Mouse (Mus musculus): ENCODE results near the gene Rapgef1. TPM values are rescaled to one million over a fixed set of nuclear protein-coding genes. Genes with fewer than 3 reads are reported as not detected.
A peak's percentile ranks its signal among the peaks of the same experiment; 100 is the strongest.

Gene Rapgef1
- polyA plus RNA-seq, 1 experiment from 2014 or later = 5.5 TPM

GRCm38 (mm10) chr2:29663260-29663877 lies 43.8 kb downstream of the Rapgef1 start:
- no peaks in the 10 kb centered on the region for H3K9me3 ChIP-seq (replicated peaks)
- no peaks in the 10 kb centered on the region for H3K27me3 ChIP-seq
- no peak overlapping the region for H3K4me3 ChIP-seq (replicated peaks)
- H3K4me1 ChIP-seq (replicated peaks) = peaks cover 67% of the 10 kb centered on the region
- no peaks in the 10 kb centered on the region for H3K36me3 ChIP-seq (replicated peaks)
- ATAC-seq (ENCODE audit: insufficient read depth) = no peak
- 33% methylated on average over 4 of the region's 4 CpGs for WGBS (ENCODE audit: insufficient replicate concordance)
- no peak overlapping the region for H3K9ac ChIP-seq
- no peak overlapping the region for H3K27ac ChIP-seq (replicated peaks)
- H3K4me2 ChIP-seq = no peak overlapping the region

GRCm38 (mm10) chr2:29665421-29665820 lies 45.9 kb downstream of the Rapgef1 start:
- WGBS (ENCODE audit: insufficient replicate concordance) = 75% methylated on average over 5 of the region's 5 CpGs
- Histone ChIP-seq H3K27ac (replicated peaks) (no peak overlapping the region), H3K4me2 (no peak overlapping the region), H3K4me3 (replicated peaks) (no peak overlapping the region), H3K27me3 (no peaks in the 10 kb centered on the region), H3K4me1 (replicated peaks) (peaks cover 83% of the 10 kb centered on the region), H3K9ac (no peak overlapping the region), H3K9me3 (replicated peaks) (no peaks in the 10 kb centered on the region), H3K36me3 (replicated peaks) (no peaks in the 10 kb centered on the region)
- no peak for ATAC-seq (ENCODE audit: insufficient read depth)

- H3K4me2 ChIP-seq = peak overlapping the region; percentile 10; the same call in 1 of the 2 replicates
- ATAC-seq (ENCODE audit: insufficient read depth) = no peak; the same call in 1 of the 2 replicates
- H3K27ac ChIP-seq (replicated peaks) = no peak overlapping the region
- no peak overlapping the region for H3K9ac ChIP-seq
- H3K9me3 ChIP-seq (replicated peaks) = no peaks in the 10 kb centered on the region
- no peaks in the 10 kb centered on the region for H3K27me3 ChIP-seq
- 29% methylated on average over 7 of the region's 7 CpGs for WGBS (ENCODE audit: insufficient replicate concordance)
- H3K4me3 ChIP-seq (replicated peaks) = no peak overlapping the region
- H3K36me3 ChIP-seq (replicated peaks) = no peaks in the 10 kb centered on the region
- H3K4me1 ChIP-seq (replicated peaks) = peaks cover 88% of the 10 kb centered on the region
Measured at GRCm38 (mm10) chr2:29666589-29666988, 47.1 kb downstream of the Rapgef1 start.

DNA sequence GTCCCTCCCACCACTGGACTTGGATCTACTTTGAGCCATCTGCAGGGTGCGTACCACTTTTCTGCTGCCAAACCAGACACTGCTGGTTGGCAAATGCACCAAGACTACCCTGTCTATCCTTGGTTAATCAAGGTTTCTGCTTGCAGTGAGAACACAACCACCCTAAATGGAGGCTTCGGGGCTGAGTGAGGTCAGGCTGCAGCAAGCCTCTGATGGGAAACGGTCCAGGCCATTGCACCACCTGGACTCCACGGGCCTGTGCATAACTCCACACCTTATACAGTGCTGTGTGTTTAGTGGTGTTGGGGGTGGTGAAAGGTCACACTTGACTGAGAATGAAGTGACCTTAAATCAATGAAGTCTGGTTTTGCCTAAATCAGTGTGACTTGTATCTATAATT lies 47.6 kb downstream of the Rapgef1 start:
- ATAC-seq (ENCODE audit: insufficient read depth) = peak; percentile 47; the same call in 1 of the 2 replicates
- WGBS (ENCODE audit: insufficient replicate concordance) = 74% methylated on average over 4 of the region's 4 CpGs
- Histone ChIP-seq H3K27me3 (no peaks in the 10 kb centered on the region), H3K27ac (replicated peaks) (no peak overlapping the region), H3K4me2 (no peak overlapping the region), H3K4me3 (replicated peaks) (no peak overlapping the region), H3K36me3 (replicated peaks) (no peaks in the 10 kb centered on the region), H3K9ac (no peak overlapping the region), H3K4me1 (replicated peaks) (peaks cover 87% of the 10 kb centered on the region), H3K9me3 (replicated peaks) (no peaks in the 10 kb centered on the region)

GRCm38 (mm10) chr2:29668011-29668691 lies 48.6 kb downstream of the Rapgef1 start:
- Histone ChIP-seq H3K27ac (replicated peaks) (no peak overlapping the region), H3K36me3 (replicated peaks) (no peaks in the 10 kb centered on the region), H3K9me3 (replicated peaks) (no peaks in the 10 kb centered on the region), H3K9ac (no peak overlapping the region), H3K4me2 (no peak overlapping the region), H3K27me3 (no peaks in the 10 kb centered on the region), H3K4me1 (replicated peaks) (peaks cover 89% of the 10 kb centered on the region), H3K4me3 (replicated peaks) (no peak overlapping the region)
- ATAC-seq (ENCODE audit: insufficient read depth) = no peak
- 83% methylated on average over 7 of the region's 7 CpGs for WGBS (ENCODE audit: insufficient replicate concordance)

DNA sequence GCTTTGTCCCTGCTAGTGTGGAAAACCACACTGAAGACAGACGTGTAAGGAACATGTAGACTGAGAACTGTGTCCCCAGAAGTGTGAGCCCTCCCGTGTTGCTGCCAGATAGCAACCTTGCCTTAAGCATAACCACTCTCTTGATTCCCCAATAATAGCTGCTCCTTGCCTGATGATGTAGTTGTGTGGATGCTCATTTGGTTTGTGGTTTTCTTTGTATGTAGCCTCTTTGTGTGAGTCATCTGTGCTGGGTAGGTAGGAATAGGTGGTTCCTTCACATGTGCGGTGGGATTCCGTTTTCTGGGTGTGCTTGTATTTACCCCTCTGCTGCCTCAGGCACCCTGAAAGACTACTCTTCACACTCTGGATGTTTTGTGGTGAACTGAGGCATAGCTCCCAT lies 49.4 kb downstream of the Rapgef1 start:
- Histone ChIP-seq H3K4me2 (no peak overlapping the region), H3K27me3 (no peaks in the 10 kb centered on the region), H3K4me3 (replicated peaks) (no peak overlapping the region), H3K27ac (replicated peaks) (no peak overlapping the region), H3K36me3 (replicated peaks) (no peaks in the 10 kb centered on the region), H3K4me1 (replicated peaks) (peaks cover 87% of the 10 kb centered on the region), H3K9me3 (replicated peaks) (no peaks in the 10 kb centered on the region), H3K9ac (no peak overlapping the region; the same call in 1 of the 2 replicates)
- 67% methylated on average over 4 of the region's 4 CpGs for WGBS (ENCODE audit: insufficient replicate concordance)
- ATAC-seq (ENCODE audit: insufficient read depth) = no peak

- Histone ChIP-seq H3K4me2 (no peak overlapping the region), H3K27ac (replicated peaks) (no peak overlapping the region), H3K9ac (no peak overlapping the region), H3K4me1 (replicated peaks) (peaks cover 86% of the 10 kb centered on the region), H3K36me3 (replicated peaks) (no peaks in the 10 kb centered on the region), H3K4me3 (replicated peaks) (no peak overlapping the region), H3K27me3 (no peaks in the 10 kb centered on the region), H3K9me3 (replicated peaks) (no peaks in the 10 kb centered on the region)
- ATAC-seq (ENCODE audit: insufficient read depth) = no peak
Measured at GRCm38 (mm10) chr2:29669711-29670110, 50.2 kb downstream of the Rapgef1 start.

DNA sequence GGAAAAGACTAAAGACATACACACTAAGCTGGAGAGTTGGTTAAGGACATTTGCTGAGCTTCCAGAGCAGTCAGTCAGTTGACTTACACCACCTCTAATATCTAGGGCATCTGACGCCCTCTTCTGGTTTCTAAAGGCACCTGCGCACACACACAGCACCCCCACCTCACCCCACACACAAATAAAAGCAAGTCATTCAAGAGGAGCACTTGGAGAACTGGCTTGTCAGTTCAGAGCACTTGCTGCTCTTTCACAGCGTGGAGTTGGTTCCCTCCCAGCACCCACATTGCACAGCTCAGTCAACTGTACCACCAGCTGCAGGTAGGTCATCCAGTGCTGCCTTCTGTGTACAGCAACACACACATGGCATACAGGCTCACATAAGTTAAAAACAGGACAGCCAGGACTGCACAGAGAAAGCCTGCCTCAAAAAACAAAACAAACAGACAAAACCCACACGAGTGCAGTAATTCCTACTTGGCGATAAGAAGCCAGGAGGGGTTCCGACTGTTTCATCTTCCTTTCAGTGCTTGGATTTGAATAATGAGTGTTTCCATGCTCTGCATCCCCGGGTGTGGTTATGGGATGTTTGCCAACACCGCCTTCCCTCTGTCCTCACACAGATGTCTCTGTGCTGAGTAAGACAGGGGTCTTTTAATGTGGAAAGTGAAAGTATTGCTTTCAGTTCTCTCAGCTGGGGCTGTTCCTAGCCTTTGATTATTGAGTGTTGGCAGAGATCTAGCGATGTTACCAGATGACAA lies 50.9 kb downstream of the Rapgef1 start:
- Histone ChIP-seq H3K9ac (no peak overlapping the region), H3K4me3 (replicated peaks) (no peak overlapping the region), H3K4me1 (replicated peaks) (peaks cover 80% of the 10 kb centered on the region), H3K9me3 (replicated peaks) (no peaks in the 10 kb centered on the region), H3K4me2 (no peak overlapping the region), H3K27me3 (no peaks in the 10 kb centered on the region), H3K36me3 (replicated peaks) (no peaks in the 10 kb centered on the region), H3K27ac (replicated peaks) (0 out of 2 replicates have a peak overlapping the region, but pooled peaks have one; percentile 24)
- 54% methylated on average over 9 of the region's 9 CpGs for WGBS (ENCODE audit: insufficient replicate concordance)
- no peak for ATAC-seq (ENCODE audit: insufficient read depth)

DNA sequence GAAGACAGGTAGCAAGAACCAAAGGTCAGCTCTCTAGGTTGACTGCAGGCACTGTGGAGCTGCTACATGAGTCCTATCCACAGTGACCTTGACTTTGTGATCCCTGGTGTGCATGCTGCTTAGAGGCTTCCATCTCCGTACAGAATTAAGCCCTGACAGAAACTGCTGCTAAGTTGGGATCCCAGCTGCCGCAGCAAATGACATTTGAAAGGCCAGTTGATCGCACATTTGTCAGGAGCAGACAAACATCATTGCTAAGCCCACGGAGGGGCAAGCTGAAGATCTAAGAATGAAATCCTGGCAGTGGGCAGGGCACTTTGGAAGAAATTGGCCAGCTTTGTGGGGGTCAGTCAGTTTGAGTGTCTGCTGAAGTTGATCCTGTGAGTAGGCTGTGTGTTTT lies 51.9 kb downstream of the Rapgef1 start:
- Histone ChIP-seq H3K4me2 (no peak overlapping the region), H3K27me3 (no peaks in the 10 kb centered on the region), H3K9ac (no peak overlapping the region), H3K4me1 (replicated peaks) (peaks cover 72% of the 10 kb centered on the region), H3K4me3 (replicated peaks) (no peak overlapping the region), H3K27ac (replicated peaks) (no peak overlapping the region), H3K9me3 (replicated peaks) (no peaks in the 10 kb centered on the region), H3K36me3 (replicated peaks) (no peaks in the 10 kb centered on the region)
- WGBS (ENCODE audit: insufficient replicate concordance) = 73% methylated on average over 4 of the region's 4 CpGs
- no peak for ATAC-seq (ENCODE audit: insufficient read depth)

- Histone ChIP-seq H3K4me1 (replicated peaks) (peaks cover 70% of the 10 kb centered on the region), H3K27ac (replicated peaks) (no peak overlapping the region), H3K9ac (no peak overlapping the region), H3K36me3 (replicated peaks) (no peaks in the 10 kb centered on the region), H3K9me3 (replicated peaks) (no peaks in the 10 kb centered on the region), H3K27me3 (no peaks in the 10 kb centered on the region), H3K4me2 (no peak overlapping the region), H3K4me3 (replicated peaks) (no peak overlapping the region)
- ATAC-seq (ENCODE audit: insufficient read depth) = no peak
- whole genome bisulfite sequencing (ENCODE audit: insufficient replicate concordance) = 77% methylated on average over 3 of the region's 3 CpGs
Measured at GRCm38 (mm10) chr2:29671856-29672255, 52.3 kb downstream of the Rapgef1 start.

DNA sequence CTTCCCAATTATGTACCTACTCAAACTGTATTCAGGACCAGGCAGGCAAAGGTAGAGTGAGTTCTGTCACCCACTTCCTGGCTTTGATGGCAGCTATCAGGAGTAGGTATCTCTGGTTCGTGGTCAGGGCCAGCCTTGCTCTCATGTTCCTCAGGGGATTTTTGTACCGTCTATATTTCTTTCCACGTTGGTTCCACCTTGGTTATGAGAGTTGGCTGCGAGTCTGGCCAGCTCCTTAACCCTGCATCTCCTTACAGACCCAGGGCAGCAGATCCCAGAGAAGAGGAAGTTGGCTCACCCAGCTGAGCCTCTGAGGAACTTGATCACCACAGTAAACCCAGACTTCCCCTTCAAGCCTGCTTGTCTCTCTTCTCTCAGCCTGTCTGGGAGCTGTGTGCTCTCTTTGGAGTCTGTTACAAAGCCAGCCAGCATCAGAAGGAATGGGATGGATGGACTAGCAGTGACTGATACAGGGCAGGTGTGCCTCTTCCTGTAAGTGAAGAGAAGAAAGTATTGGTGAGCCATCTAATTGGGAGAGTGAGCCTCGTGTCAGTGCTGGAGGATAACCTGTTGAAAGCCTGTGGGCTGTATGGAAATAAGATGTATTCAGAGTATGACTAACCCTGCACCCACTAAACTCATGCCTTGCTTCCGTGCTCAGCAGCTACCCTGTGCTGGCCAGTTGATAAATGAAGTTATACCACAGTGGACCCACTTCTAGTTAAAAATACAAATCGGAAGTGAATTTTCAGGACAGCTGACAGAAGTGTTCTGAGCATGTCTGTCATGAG lies 53.4 kb downstream of the Rapgef1 start:
- Histone ChIP-seq H3K9ac (no peak overlapping the region), H3K27me3 (no peaks in the 10 kb centered on the region), H3K4me3 (replicated peaks) (no peak overlapping the region), H3K36me3 (replicated peaks) (no peaks in the 10 kb centered on the region), H3K4me2 (no peak overlapping the region), H3K9me3 (replicated peaks) (no peaks in the 10 kb centered on the region), H3K27ac (replicated peaks) (no peak overlapping the region), H3K4me1 (replicated peaks) (peaks cover 66% of the 10 kb centered on the region)
- ATAC-seq (ENCODE audit: insufficient read depth) = no peak
- 27% methylated on average over 7 of the region's 7 CpGs for WGBS (ENCODE audit: insufficient replicate concordance)
